Mouse (Mus musculus) heart, postnatal 0 days (tissue): ENCODE data around the gene Azgp1. TPM values are rescaled to one million over a fixed set of nuclear protein-coding genes. Genes with fewer than 3 reads are reported as not detected.
"Not testable (repeated sequence)": the region's sequence is repeated elsewhere in the genome, so short reads cannot be mapped to it uniquely, and the experiment has no call there.

Experiments
- ATAC-seq: fragments of 200-750 bp; cut with Nextera tagmentation; 2 replicates; pipeline ENCODE4 v1.8.0; 2017; ENCODE audit warnings: low read depth, moderate number of reproducible peaks, moderate library complexity; ENCODE audit not compliant: insufficient read depth
- DNase-seq: peaks from one replicate; pipeline ENCODE4 v3.0.0-alpha.2; 2016; ENCODE audit warnings: low spot score
- H3K27ac ChIP-seq: fragments of 300-500 bp; sonication (generic); 2 replicates; pipeline ENCODE4 v1.5.1; 2014; ENCODE audit warnings: low read depth, mild to moderate bottlenecking
- H3K27me3 ChIP-seq: fragments of 300-500 bp; sonication (generic); 2 replicates; pipeline ENCODE4 v1.6.1; 2014; ENCODE audit warnings: low read length, mixed read lengths; ENCODE audit not compliant: control insufficient read depth, insufficient read depth
- H3K36me3 ChIP-seq: fragments of 300-500 bp; sonication (generic); replicated peaks from 2 replicates; pipeline ENCODE4 v1.6.1; 2014; ENCODE audit warnings: low read length, mixed read lengths; ENCODE audit not compliant: control insufficient read depth, insufficient read depth
- H3K4me1 ChIP-seq: fragments of 300-500 bp; sonication (generic); 2 replicates; pipeline ENCODE4 v1.6.1; 2014; ENCODE audit warnings: antibody characterized with exemption; ENCODE audit not compliant: control insufficient read depth, insufficient read depth
- H3K4me2 ChIP-seq: fragments of 300-500 bp; sonication (generic); 2 replicates; pipeline ENCODE4 v1.6.1; 2014; ENCODE audit warnings: low read depth, mild to moderate bottlenecking, low read length, moderate library complexity
- H3K4me3 ChIP-seq: fragments of 300-500 bp; sonication (generic); 2 replicates; pipeline ENCODE4 v1.5.1; 2014; ENCODE audit warnings: low read depth, low read length
- H3K9ac ChIP-seq: fragments of 300-500 bp; sonication (generic); replicated peaks from 2 replicates; pipeline ENCODE4 v1.6.1; 2014; ENCODE audit warnings: low read depth, low read length, mixed read lengths
- H3K9me3 ChIP-seq: fragments of 300-500 bp; sonication (generic); replicated peaks from 2 replicates; pipeline ENCODE4 v1.6.1; 2016; ENCODE audit warnings: low read length; ENCODE audit not compliant: control insufficient read depth
- CTCF ChIP-seq: IDR thresholded peaks from 2 replicates; pipeline ENCODE4 v1.5.1; 2016; ENCODE audit warnings: antibody characterized with exemption, control low read depth, low read depth
- EP300 ChIP-seq: IDR thresholded peaks from 2 replicates; pipeline ENCODE4 v1.6.1; 2016; ENCODE audit warnings: antibody characterized with exemption, low read depth
- WGBS: fragments of 180-500 bp; shearing (Covaris S2); extraction: QIAGEN DNeasy Blood & Tissue Kit; methylation state at CpG from one replicate; pipeline ENCODE4 v1.1.7; 2014; 5-methylcytosine and 5-hydroxymethylcytosine counted together
- polyA plus RNA-seq: library from polyadenylated mRNA; unstranded; fragments of >200 nt; fragmentation: Nextera tagmentation; extraction: Ambion mirVana; gene quantifications from 2 replicates; pipeline ENCODE4 v1.2.1, GENCODE M21; 2015
- total RNA-seq: library from RNA; depleted of rRNA; stranded (reverse); fragments of >200 nt; gene quantifications from 2 replicates; pipeline ENCODE4 v1.2.3, GENCODE M21; 2014; ENCODE audit warnings: low replicate concordance; rRNA removed

Azgp1 gene
- total and polyA plus RNA-seq, 2 experiments from 2014 or later, result 0.08 TPM; not detected in 1

DNA sequence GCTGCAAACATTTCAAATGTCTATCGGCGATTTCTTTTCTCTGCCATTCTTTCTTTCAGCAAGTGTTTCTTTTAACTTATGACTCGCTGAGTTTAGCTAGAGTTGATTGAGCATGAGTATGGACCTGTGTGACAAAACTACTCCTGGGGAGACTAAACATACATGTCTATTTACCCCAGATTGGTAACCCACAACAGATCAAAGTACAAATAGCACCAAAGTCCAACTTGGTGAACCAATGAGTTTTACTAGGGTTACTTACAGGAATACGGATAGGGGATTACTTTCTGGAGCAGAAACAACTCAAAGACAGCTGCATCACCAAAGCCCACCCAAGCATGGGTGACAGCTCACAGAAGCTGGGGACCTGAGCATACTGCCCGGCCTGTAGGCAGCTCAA lies 28.1 kb downstream of the Azgp1 start:
- no peak overlapping the region for H3K4me3 ChIP-seq
- no peaks in the 10 kb centered on the region for H3K4me1 ChIP-seq
- no peak for TF ChIP-seq CTCF
- TF ChIP-seq EP300, result no peak
- H3K9ac ChIP-seq, result no peak overlapping the region
- no peak for DNase-seq
- 87% methylated on average over 5 of the region's 5 CpGs for WGBS
- no peak overlapping the region for H3K27ac ChIP-seq
- no peaks in the 10 kb centered on the region for H3K36me3 ChIP-seq
- H3K4me2 ChIP-seq, result no peak overlapping the region
- no peaks in the 10 kb centered on the region for H3K27me3 ChIP-seq
- no peaks in the 10 kb centered on the region for H3K9me3 ChIP-seq
- no peak for ATAC-seq

- H3K4me1 ChIP-seq, result no peaks in the 10 kb centered on the region
- H3K27me3 ChIP-seq, result no peaks in the 10 kb centered on the region
- H3K9ac ChIP-seq, result no peak overlapping the region
- no peaks in the 10 kb centered on the region for H3K9me3 ChIP-seq
- no peak overlapping the region for H3K27ac ChIP-seq
- 74% methylated on average over 5 of the region's 5 CpGs for WGBS
- no peaks in the 10 kb centered on the region for H3K36me3 ChIP-seq
- DNase-seq (no peak), ATAC-seq (no peak)
- no peak for TF ChIP-seq CTCF
- no peak for TF ChIP-seq EP300
- H3K4me2 ChIP-seq, result no peak overlapping the region
- H3K4me3 ChIP-seq, result no peak overlapping the region
Observed at GRCm38 (mm10) chr5:138012382-138012781, 31.1 kb downstream of the Azgp1 start.

DNA sequence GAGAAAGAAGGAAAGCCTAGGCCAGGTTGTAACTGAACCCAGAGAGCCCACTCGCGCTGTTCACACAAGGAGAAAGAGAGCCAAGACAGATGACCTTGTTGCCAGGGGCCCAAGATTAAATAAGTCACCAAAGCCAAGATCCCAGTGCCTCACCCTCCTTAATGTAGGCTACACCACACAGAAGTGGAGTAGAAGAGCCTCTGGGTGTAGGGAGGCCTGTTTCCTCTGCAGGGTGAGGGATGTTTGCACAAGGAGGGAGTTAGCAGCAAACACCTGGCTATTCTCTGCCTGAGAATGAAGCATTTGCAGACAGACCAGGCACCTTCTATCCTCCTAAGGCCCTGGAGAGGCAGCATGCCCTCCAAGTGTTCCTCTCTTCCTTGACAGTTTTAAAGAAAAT lies 35.2 kb downstream of the Azgp1 start:
- ATAC-seq (no peak), DNase-seq (no peak)
- Histone ChIP-seq H3K4me2 (no peak overlapping the region), H3K9ac (no peak overlapping the region), H3K9me3 (no peaks in the 10 kb centered on the region), H3K27ac (no peak overlapping the region), H3K4me1 (no peaks in the 10 kb centered on the region), H3K36me3 (no peaks in the 10 kb centered on the region), H3K27me3 (no peaks in the 10 kb centered on the region), H3K4me3 (no peak overlapping the region)
- TF ChIP-seq CTCF (no peak), EP300 (no peak)
- WGBS, result 91% methylated on average over 2 of the region's 2 CpGs

- no peak overlapping the region for H3K27ac ChIP-seq
- H3K4me3 ChIP-seq, result no peak overlapping the region
- ATAC-seq (no peak), DNase-seq (no peak)
- H3K9ac ChIP-seq, result no peak overlapping the region
- TF ChIP-seq EP300 (no peak), CTCF (no peak)
- no peaks in the 10 kb centered on the region for H3K27me3 ChIP-seq
- H3K36me3 ChIP-seq, result no peaks in the 10 kb centered on the region
- H3K4me2 ChIP-seq, result no peak overlapping the region
- H3K9me3 ChIP-seq, result no peaks in the 10 kb centered on the region
- H3K4me1 ChIP-seq, result no peaks in the 10 kb centered on the region
Observed at GRCm38 (mm10) chr5:138016997-138017396, 35.7 kb downstream of the Azgp1 start.

- H3K4me1 ChIP-seq, H3K27ac ChIP-seq, H3K4me2 ChIP-seq, H3K27me3 ChIP-seq, H3K9me3 ChIP-seq, DNase-seq, ATAC-seq, H3K4me3 ChIP-seq, H3K9ac ChIP-seq, H3K36me3 ChIP-seq: not testable (repeated sequence)
- WGBS, result 75% methylated on average over 3 of the region's 4 CpGs
Observed at GRCm38 (mm10) chr5:138019577-138019976, 38.3 kb downstream of the Azgp1 start.

- H3K4me3 ChIP-seq, H3K27me3 ChIP-seq, H3K9ac ChIP-seq, H3K4me1 ChIP-seq, ATAC-seq, H3K27ac ChIP-seq, H3K4me2 ChIP-seq, H3K9me3 ChIP-seq, H3K36me3 ChIP-seq, DNase-seq: not testable (repeated sequence)
- 92% methylated on average over 3 of the region's 7 CpGs for WGBS
Observed at GRCm38 (mm10) chr5:138020961-138021479, 39.7 kb downstream of the Azgp1 start, which contains the start of the genes Smok3a and Smok3b. TSS of gene Smok3a (plus strand) at chr5:138021261. TSS of gene Smok3b (plus strand) at chr5:138021429.

Other genes with a start within 250 kb of the Azgp1 start
- gene Nyap1, start 239.9 kb upstream of the Azgp1 start, total RNA-seq, result 1.3 and 5.8 TPM in 2 replicates
- gene Nyap1, start 239.9 kb upstream of the Azgp1 start, polyA plus RNA-seq, result 0.56 and 0.65 TPM in 2 replicates
- 167 and 192 TPM in 2 replicates for gene Tsc22d4, start 235.8 kb upstream of the Azgp1 start, total RNA-seq
- gene Tsc22d4, start 235.8 kb upstream of the Azgp1 start, polyA plus RNA-seq, result 221 and 232 TPM in 2 replicates
- 24.0 and 24.5 TPM in 2 replicates for gene Ppp1r35, start 202.7 kb upstream of the Azgp1 start, total RNA-seq
- 10.4 and 15.4 TPM in 2 replicates for gene Ppp1r35, start 202.7 kb upstream of the Azgp1 start, polyA plus RNA-seq
- 18.0 and 19.6 TPM in 2 replicates for gene Mepce, start 193.9 kb upstream of the Azgp1 start, total RNA-seq
- 5.0 and 5.4 TPM in 2 replicates for gene Mepce, start 193.9 kb upstream of the Azgp1 start, polyA plus RNA-seq
- gene Zcwpw1, start 193.7 kb upstream of the Azgp1 start, total RNA-seq, result 1.4 and 8.7 TPM in 2 replicates
- 2.2 and 3.6 TPM in 2 replicates for gene Zcwpw1, start 193.7 kb upstream of the Azgp1 start, polyA plus RNA-seq
- gene Pilra, start 145.2 kb upstream of the Azgp1 start, total RNA-seq, result 3.7 and 78.0 TPM in 2 replicates
- 2.0 TPM in 2 replicates for gene Pilra, start 145.2 kb upstream of the Azgp1 start, polyA plus RNA-seq
- 0.66 TPM in 1 of 2 replicates, not detected in the other for gene Pilrb1, start 123.4 kb upstream of the Azgp1 start, total RNA-seq
- gene Pilrb1, start 123.4 kb upstream of the Azgp1 start, polyA plus RNA-seq, result 0.45 and 0.75 TPM in 2 replicates
- 2.4 TPM in 1 of 2 replicates, not detected in the other for gene Pilrb2, start 109.7 kb upstream of the Azgp1 start, total RNA-seq
- gene Pilrb2, start 109.7 kb upstream of the Azgp1 start, polyA plus RNA-seq, result 1.2 and 1.6 TPM in 2 replicates
- gene Cyp3a13, start 59.9 kb upstream of the Azgp1 start, total RNA-seq, result not detected in 2 replicates
- 0.10 and 0.11 TPM in 2 replicates for gene Cyp3a13, start 59.9 kb upstream of the Azgp1 start, polyA plus RNA-seq
- gene Gjc3, start 18.4 kb upstream of the Azgp1 start, total RNA-seq, result 0.92 TPM in 1 of 2 replicates, not detected in the other
- 0.05 and 0.08 TPM in 2 replicates for gene Gjc3, start 18.4 kb upstream of the Azgp1 start, polyA plus RNA-seq
- not detected in 2 replicates for gene Smok3a, start 39.7 kb downstream of the Azgp1 start, total RNA-seq
- gene Smok3a, start 39.7 kb downstream of the Azgp1 start, polyA plus RNA-seq, result not detected in 2 replicates
- not detected in 2 replicates for gene Smok3b, start 39.9 kb downstream of the Azgp1 start, total RNA-seq
- not detected in 2 replicates for gene Smok3b, start 39.9 kb downstream of the Azgp1 start, polyA plus RNA-seq
- gene Smok3c, start 71.7 kb downstream of the Azgp1 start, total RNA-seq, result not detected in 2 replicates
- gene Smok3c, start 71.7 kb downstream of the Azgp1 start, polyA plus RNA-seq, result not detected in 2 replicates
- 10.9 and 19.1 TPM in 2 replicates for gene Zkscan1, start 103.6 kb downstream of the Azgp1 start, total RNA-seq
- 5.4 and 6.5 TPM in 2 replicates for gene Zkscan1, start 103.6 kb downstream of the Azgp1 start, polyA plus RNA-seq
- gene Zscan21, start 135.4 kb downstream of the Azgp1 start, total RNA-seq, result 7.7 and 14.0 TPM in 2 replicates
- 25.0 and 25.2 TPM in 2 replicates for gene Zscan21, start 135.4 kb downstream of the Azgp1 start, polyA plus RNA-seq
- 15.3 and 24.8 TPM in 2 replicates for gene Zfp113, start 174.2 kb downstream of the Azgp1 start, total RNA-seq
- gene Zfp113, start 174.2 kb downstream of the Azgp1 start, polyA plus RNA-seq, result 8.3 and 9.3 TPM in 2 replicates
- 39.9 and 45.6 TPM in 2 replicates for gene Cops6, start 179.6 kb downstream of the Azgp1 start, total RNA-seq
- gene Cops6, start 179.6 kb downstream of the Azgp1 start, polyA plus RNA-seq, result 281 and 291 TPM in 2 replicates
- gene Ap4m1, start 190.5 kb downstream of the Azgp1 start, total RNA-seq, result 13.9 and 24.1 TPM in 2 replicates
- gene Ap4m1, start 190.5 kb downstream of the Azgp1 start, polyA plus RNA-seq, result 6.1 and 6.5 TPM in 2 replicates
- gene Mcm7, start 190.9 kb downstream of the Azgp1 start, total RNA-seq, result 39.5 and 67.6 TPM in 2 replicates
- gene Mcm7, start 190.9 kb downstream of the Azgp1 start, polyA plus RNA-seq, result 33.3 and 39.9 TPM in 2 replicates
- gene Taf6, start 205.9 kb downstream of the Azgp1 start, total RNA-seq, result 52.8 and 77.7 TPM in 2 replicates
- 33.4 and 39.1 TPM in 2 replicates for gene Taf6, start 205.9 kb downstream of the Azgp1 start, polyA plus RNA-seq
- gene Cnpy4, start 206.0 kb downstream of the Azgp1 start, total RNA-seq, result 3.6 and 4.7 TPM in 2 replicates
- 8.7 and 11.4 TPM in 2 replicates for gene Cnpy4, start 206.0 kb downstream of the Azgp1 start, polyA plus RNA-seq
- 1.4 and 6.8 TPM in 2 replicates for gene Mblac1, start 212.8 kb downstream of the Azgp1 start, total RNA-seq
- gene Mblac1, start 212.8 kb downstream of the Azgp1 start, polyA plus RNA-seq, result 5.1 and 5.6 TPM in 2 replicates
- gene Nxpe5, start 244.4 kb downstream of the Azgp1 start, total RNA-seq, result 0.76 TPM in 1 of 2 replicates, not detected in the other
- 0.07 TPM in 1 of 2 replicates, not detected in the other for gene Nxpe5, start 244.4 kb downstream of the Azgp1 start, polyA plus RNA-seq